Mouse (Mus musculus) kidney, embryonic 15.5 days (tissue): ENCODE results near the gene Sdr39u1. TPM values are rescaled to one million over a fixed set of nuclear protein-coding genes. Genes with fewer than 3 reads are reported as not detected.

ENCODE experiments used
- ATAC-seq: fragments of 200-750 bp; cut with Nextera tagmentation; replicated peaks from 2 replicates; pipeline ENCODE4 v1.8.0; 2017; ENCODE audit warnings: moderate TSS enrichment; ENCODE audit not compliant: low FRiP score
- H3K27ac ChIP-seq: fragments of 300-500 bp; sonication (generic); 2 replicates; pipeline ENCODE4 v1.5.1; 2015; ENCODE audit warnings: mild to moderate bottlenecking, inconsistent platforms
- H3K27me3 ChIP-seq: fragments of 300-500 bp; sonication (generic); 2 replicates; pipeline ENCODE4 v1.6.1; 2015; ENCODE audit warnings: inconsistent platforms
- H3K36me3 ChIP-seq: fragments of 300-500 bp; sonication (generic); 2 replicates; pipeline ENCODE4 v1.6.1; 2015; ENCODE audit warnings: inconsistent platforms
- H3K4me1 ChIP-seq: fragments of 300-500 bp; sonication (generic); 2 replicates; pipeline ENCODE4 v1.6.1; 2015; ENCODE audit warnings: inconsistent platforms
- H3K4me2 ChIP-seq: fragments of 300-500 bp; sonication (generic); 2 replicates; pipeline ENCODE4 v1.6.1; 2015; ENCODE audit warnings: moderate library complexity, mild to moderate bottlenecking, inconsistent platforms
- H3K4me3 ChIP-seq: fragments of 300-500 bp; sonication (generic); replicated peaks from 2 replicates; pipeline ENCODE4 v1.5.1; 2015; ENCODE audit warnings: mild to moderate bottlenecking, inconsistent platforms
- H3K9ac ChIP-seq: fragments of 300-500 bp; sonication (generic); 2 replicates; pipeline ENCODE4 v1.6.1; 2015; ENCODE audit warnings: mild to moderate bottlenecking, inconsistent platforms
- H3K9me3 ChIP-seq: fragments of 300-500 bp; sonication (generic); replicated peaks from 2 replicates; pipeline ENCODE4 v1.6.1; 2016; ENCODE audit warnings: inconsistent platforms
- WGBS: fragments of 180-500 bp; shearing (Covaris S2); methylation state at CpG from one replicate; pipeline ENCODE4 v1.1.7; 2015; ENCODE audit warnings: mixed read lengths; 5-methylcytosine and 5-hydroxymethylcytosine counted together
- polyA plus RNA-seq: library from polyadenylated mRNA; unstranded; fragments of >200 nt; fragmentation: Nextera tagmentation; extraction: Ambion mirVana; gene quantifications from 2 replicates; pipeline ENCODE4 v1.2.1, GENCODE M21; 2015

The Sdr39u1 gene
- polyA plus RNA-seq, 1 experiment from 2014 or later, result 63.8 TPM

DNA sequence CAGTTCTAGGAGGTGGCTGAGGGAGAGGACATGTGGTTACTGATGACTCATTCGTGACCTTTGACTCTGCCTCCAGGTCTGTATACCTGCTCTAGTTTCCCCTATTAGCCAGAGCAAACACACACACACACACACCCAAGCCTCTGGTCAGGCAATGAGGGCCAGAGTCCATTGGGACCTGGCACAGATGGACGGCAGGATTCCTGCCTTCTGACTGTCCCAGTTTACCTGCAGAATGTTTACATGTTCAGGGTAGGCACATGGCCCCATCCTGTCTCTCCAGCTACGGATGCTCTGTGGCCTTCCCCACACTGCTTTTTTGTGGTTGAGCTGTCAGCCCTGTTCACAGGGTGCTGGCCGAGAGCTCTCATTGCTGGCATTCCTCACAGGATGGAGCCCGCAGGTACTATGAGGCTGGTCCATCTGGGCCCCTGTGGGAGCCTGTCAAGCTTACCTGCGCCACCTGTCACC, 17.9 kb downstream of the Sdr39u1 start:
- Histone ChIP-seq H3K27ac (no peak overlapping the region), H3K27me3 (no peaks in the 10 kb centered on the region), H3K36me3 (peaks cover 13% of the 10 kb centered on the region), H3K9ac (no peak overlapping the region), H3K4me1 (peaks cover 48% of the 10 kb centered on the region), H3K9me3 (no peaks in the 10 kb centered on the region), H3K4me2 (no peak overlapping the region), H3K4me3 (no peak overlapping the region)
- 64% methylated on average over 6 of the region's 6 CpGs for WGBS
- ATAC-seq, result no peak

DNA sequence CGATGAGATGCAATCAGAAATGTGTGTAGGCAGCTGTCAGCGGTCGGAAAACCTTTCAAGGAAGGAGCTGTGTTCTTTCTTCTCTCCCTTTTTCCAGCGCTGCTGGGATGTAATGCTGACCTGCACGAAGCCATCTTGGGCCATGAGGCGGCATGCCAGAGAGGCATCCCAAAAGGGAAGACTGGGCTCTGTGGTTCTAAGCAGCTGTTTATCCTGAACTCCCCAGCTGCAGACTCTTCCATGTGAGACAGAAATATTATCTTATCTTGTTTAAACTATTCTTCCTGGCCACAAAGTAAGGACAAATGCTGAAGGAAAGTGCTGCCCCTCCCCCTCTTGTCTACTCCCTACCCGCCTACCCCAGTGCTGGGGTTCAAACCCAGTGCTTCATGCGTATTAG, 19.1 kb downstream of the Sdr39u1 start:
- H3K27me3 ChIP-seq, result no peaks in the 10 kb centered on the region
- no peaks in the 10 kb centered on the region for H3K9me3 ChIP-seq
- peaks cover under 1% of the 10 kb centered on the region; the same call in 1 of the 2 replicates for H3K36me3 ChIP-seq
- no peak overlapping the region for H3K27ac ChIP-seq
- H3K4me3 ChIP-seq, result no peak overlapping the region
- H3K9ac ChIP-seq, result no peak overlapping the region
- no peak for ATAC-seq
- 87% methylated on average over 8 of the region's 8 CpGs for WGBS
- H3K4me1 ChIP-seq, result peaks cover 36% of the 10 kb centered on the region
- no peak overlapping the region for H3K4me2 ChIP-seq

DNA sequence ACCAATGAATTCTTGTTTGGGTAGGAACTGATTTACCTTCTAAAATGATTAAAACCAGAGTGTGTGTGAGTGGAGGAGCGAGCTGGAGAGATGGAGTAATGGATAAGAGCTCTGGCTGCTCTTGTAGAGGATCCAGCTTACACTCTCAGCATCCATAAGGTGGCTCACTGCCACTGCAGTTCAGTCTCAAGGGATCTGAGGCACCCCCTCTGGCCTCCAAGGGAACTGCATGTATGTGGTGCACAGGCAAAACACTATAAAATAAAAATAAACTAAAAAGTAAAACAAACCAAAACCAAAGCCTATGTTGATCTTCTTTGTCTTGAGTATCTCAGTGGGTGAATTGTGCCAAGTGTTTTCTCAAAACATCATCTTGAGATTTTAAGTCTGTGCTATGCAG, 20.5 kb downstream of the Sdr39u1 start:
- H3K9ac ChIP-seq, result no peak overlapping the region
- no peaks in the 10 kb centered on the region for H3K27me3 ChIP-seq
- no peak for ATAC-seq
- H3K27ac ChIP-seq, result no peak overlapping the region
- no peak overlapping the region for H3K4me2 ChIP-seq
- no peak overlapping the region for H3K4me3 ChIP-seq
- no peaks in the 10 kb centered on the region for H3K9me3 ChIP-seq
- H3K4me1 ChIP-seq, result peaks cover 31% of the 10 kb centered on the region
- WGBS, result 53% methylated on average over 1 of the region's 1 CpGs
- no peaks in the 10 kb centered on the region for H3K36me3 ChIP-seq

DNA sequence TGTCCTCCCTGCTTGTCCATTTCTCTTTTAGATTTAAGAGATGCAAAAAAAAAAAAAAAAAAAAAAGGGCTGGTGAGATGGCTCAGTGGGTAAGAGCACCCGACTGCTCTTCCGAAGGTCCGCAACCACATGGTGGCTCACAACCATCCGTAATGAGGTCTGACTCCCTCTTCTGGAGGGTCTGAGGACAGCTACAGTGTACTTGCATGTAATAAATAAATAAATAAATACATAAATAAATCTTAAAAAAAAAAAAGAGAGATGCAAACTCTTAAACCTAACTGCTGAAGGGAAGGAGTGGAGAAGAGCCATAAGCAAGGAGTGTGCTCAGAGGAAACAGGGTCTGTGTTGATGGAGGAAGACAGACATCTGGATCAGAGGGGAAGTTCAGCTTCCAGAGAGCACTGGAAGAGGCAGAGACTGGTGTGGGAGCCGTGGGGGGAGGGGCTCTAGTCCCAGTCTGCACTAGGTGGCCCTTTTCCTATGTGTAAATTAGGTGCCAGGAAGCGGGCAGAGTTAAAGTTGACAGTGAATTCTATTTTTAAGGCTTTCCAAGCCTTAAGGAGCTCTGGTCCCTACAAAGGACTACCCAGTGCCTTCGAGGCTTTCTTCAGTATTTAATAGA, 21.7 kb downstream of the Sdr39u1 start:
- Histone ChIP-seq H3K9me3 (no peaks in the 10 kb centered on the region), H3K4me1 (peaks cover 30% of the 10 kb centered on the region), H3K27ac (no peak overlapping the region), H3K9ac (no peak overlapping the region), H3K4me3 (no peak overlapping the region), H3K27me3 (no peaks in the 10 kb centered on the region), H3K4me2 (peak overlapping the region; percentile 45), H3K36me3 (no peaks in the 10 kb centered on the region)
- ATAC-seq, result no peak
- WGBS, result 9% methylated on average over 7 of the region's 7 CpGs

DNA sequence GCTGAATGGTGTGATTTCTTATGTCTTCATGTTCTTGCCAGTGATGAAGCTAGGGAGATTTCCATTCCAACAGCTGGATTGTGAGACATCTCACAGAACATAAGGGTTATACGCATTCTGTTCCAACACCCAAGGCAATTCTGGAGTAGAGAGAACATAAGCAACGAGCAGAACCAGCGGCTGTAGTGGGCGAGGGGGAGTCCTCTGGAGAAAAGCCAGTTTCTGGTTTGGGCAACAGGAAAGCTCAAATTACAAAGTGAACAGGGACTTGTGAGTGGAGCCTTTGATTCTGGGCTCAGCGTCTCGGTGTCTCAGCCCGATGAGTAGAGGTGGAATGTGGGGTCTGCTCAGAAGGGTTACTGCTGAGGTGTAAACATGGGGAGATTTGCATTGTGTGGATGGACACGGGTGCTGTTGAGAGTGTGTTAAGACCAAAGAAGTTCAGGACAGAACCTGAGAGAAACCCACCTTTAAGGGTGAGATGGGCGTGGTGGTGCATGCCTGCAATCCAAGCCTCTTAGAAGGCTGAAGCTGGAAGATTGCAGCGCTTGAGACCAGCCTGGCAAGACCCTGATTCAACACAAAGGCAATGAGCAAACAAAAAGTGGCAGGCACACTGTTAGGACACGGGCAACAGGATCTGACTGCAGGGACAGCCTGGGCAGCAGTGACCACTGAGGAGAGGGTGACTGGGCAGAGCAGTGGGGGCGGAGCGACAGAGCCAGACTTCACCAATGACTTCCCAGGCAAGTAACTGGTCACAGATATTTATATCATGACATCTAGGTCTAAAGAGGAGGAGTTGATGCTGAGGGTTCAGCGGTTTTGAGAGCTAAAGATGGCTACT, 22.4 kb downstream of the Sdr39u1 start:
- H3K9ac ChIP-seq, result no peak overlapping the region
- peak overlapping the region; percentile 45 for H3K4me2 ChIP-seq
- WGBS, result 9% methylated on average over 14 of the region's 14 CpGs
- no peaks in the 10 kb centered on the region for H3K27me3 ChIP-seq
- ATAC-seq, result no peak; the same call in 1 of the 2 replicates
- H3K36me3 ChIP-seq, result peaks cover 3% of the 10 kb centered on the region
- no peak overlapping the region; the same call in 1 of the 2 replicates for H3K4me3 ChIP-seq
- no peaks in the 10 kb centered on the region for H3K9me3 ChIP-seq
- H3K27ac ChIP-seq, result peak overlapping the region; percentile 24; the same call in 1 of the 2 replicates
- peaks cover 29% of the 10 kb centered on the region for H3K4me1 ChIP-seq

DNA sequence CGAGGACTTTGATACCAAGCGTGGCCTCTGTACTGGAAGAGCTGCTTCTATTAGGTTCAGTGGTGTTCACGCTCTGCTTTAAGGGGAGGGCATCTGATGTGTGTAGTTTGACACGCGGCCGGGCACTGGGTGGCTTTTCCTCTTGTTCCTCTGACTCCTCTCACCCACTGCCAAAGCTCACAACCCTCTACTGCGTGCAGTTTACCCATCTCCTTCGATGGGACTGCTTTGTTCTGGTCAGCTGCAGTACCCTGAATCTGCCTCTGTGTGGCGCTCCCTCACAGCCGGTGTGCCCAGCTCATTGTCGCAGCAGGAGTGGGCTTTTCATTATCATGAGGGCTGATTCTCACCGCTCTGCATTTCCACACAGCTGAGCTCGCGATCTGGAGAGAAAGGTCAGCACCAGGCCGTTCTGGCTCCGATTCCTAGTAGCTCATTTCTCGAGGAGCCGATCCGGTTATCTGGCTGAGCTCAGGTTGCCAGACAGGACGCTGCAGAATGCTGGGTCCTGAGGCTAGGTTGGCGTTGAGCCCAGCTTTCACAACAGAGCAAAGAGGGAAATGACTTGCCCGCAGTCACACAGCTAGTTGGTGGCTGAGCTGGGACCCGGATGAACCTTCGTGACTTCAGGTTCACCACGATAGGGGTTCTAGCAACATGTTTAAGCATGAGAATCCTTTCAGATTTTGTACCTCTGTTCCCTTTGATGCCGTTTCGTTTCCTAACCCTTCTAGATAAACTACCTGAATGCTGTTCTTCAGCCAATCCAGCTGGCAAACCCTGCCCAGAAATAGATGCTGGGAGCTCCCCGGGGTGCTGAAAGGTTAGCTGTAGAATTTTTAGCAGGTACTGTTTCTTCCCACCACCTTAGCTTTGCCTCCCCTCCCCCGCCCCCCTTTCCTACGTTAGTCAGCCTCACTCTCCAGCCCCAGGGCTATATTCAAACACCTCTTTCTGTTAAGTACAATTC, 26.1 kb downstream of the Sdr39u1 start:
- H3K36me3 ChIP-seq, result peaks cover 40% of the 10 kb centered on the region
- no peaks in the 10 kb centered on the region for H3K9me3 ChIP-seq
- peak; percentile 48; the same call in 1 of the 2 replicates for ATAC-seq
- H3K27ac ChIP-seq, result peak overlapping the region; percentile 66
- H3K9ac ChIP-seq, result 0 out of 2 replicates have a peak overlapping the region, but pooled peaks have one; percentile 4
- 13% methylated on average over 30 of the region's 30 CpGs for WGBS
- H3K4me1 ChIP-seq, result peaks cover 29% of the 10 kb centered on the region
- H3K27me3 ChIP-seq, result no peaks in the 10 kb centered on the region
- 0 out of 2 replicates have a peak overlapping the region, but pooled peaks have one; percentile 20 for H3K4me3 ChIP-seq
- H3K4me2 ChIP-seq, result peak overlapping the region; percentile 50

DNA sequence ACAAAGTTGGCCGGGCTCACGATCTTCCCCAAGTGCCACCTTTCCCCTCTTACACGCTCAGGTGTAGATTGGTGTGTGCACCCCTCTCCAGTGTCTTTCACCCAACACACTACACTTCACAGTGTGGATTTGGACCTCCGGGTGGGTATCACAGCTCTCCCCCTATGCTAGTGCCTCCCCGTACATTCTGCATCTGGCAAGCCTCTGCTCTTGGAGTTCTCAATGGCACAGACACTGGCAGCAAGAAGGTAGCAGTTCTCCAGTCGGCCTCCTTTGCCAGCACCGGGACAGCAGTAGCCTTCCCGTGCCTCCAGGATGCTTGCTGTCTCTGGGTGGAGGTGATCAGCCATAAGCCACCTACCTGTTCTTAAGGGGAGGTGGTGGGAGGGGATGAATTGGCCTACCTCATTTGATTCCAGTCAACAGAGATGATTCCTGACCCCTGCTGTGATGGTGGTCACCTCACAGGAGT, 26.8 kb downstream of the Sdr39u1 start:
- no peak for ATAC-seq
- 0 out of 2 replicates have a peak overlapping the region, but pooled peaks have one; percentile 66 for H3K27ac ChIP-seq
- peaks cover 24% of the 10 kb centered on the region for H3K4me1 ChIP-seq
- peak overlapping the region; percentile 50 for H3K4me2 ChIP-seq
- 85% methylated on average over 8 of the region's 8 CpGs for WGBS
- H3K9me3 ChIP-seq, result no peaks in the 10 kb centered on the region
- H3K27me3 ChIP-seq, result no peaks in the 10 kb centered on the region
- no peak overlapping the region for H3K4me3 ChIP-seq
- H3K9ac ChIP-seq, result 0 out of 2 replicates have a peak overlapping the region, but pooled peaks have one; percentile 4
- peaks cover 47% of the 10 kb centered on the region for H3K36me3 ChIP-seq

DNA sequence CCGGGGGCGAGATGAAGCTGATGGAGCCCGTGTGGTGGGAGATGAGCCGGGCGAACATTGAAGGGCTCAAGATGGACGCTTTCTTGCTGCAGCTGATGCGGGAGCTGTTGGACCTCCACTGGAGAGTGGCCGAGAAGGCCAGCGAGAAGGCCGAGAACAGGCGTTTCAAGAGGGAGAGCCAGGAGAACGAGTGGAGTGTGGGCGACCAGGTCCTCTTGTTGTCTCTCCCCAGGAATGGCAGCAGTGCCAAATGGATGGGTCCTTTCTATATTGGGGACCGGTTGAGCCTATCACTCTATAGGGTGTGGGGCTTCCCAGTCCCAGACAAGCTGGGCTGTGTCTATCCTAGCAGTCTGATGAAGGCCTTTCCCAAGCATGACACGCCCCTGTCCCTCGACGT, 27.5 kb downstream of the Sdr39u1 start:
- no peak overlapping the region for H3K4me3 ChIP-seq
- no peaks in the 10 kb centered on the region for H3K9me3 ChIP-seq
- no peaks in the 10 kb centered on the region for H3K27me3 ChIP-seq
- H3K27ac ChIP-seq, result no peak overlapping the region
- H3K9ac ChIP-seq, result no peak overlapping the region
- H3K36me3 ChIP-seq, result peaks cover 54% of the 10 kb centered on the region
- WGBS, result 90% methylated on average over 17 of the region's 17 CpGs
- H3K4me2 ChIP-seq, result no peak overlapping the region
- H3K4me1 ChIP-seq, result peaks cover 16% of the 10 kb centered on the region
- ATAC-seq, result no peak

DNA sequence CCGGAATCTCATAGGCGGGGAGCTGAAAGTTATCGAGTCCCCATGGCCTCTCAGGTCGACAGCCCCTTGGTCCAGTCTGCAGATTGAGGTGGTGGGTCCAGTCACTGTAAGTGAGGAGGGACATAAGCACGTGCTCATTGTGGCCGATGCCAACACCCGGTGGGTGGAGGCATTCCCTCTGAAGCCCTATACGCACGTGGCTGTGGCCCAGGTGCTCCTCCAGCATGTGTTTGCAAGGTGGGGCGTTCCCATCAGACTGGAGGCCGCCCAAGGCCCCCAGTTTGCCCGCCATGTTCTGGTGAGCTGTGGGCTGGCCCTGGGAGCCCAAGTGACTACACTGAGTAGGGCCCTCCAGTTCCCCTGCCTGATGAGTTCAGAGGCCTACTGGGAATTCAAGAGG, 28.1 kb downstream of the Sdr39u1 start:
- Histone ChIP-seq H3K4me2 (no peak overlapping the region), H3K36me3 (peaks cover 59% of the 10 kb centered on the region), H3K4me3 (no peak overlapping the region), H3K4me1 (peaks cover 13% of the 10 kb centered on the region), H3K27ac (no peak overlapping the region), H3K27me3 (no peaks in the 10 kb centered on the region), H3K9me3 (no peaks in the 10 kb centered on the region), H3K9ac (no peak overlapping the region)
- 88% methylated on average over 12 of the region's 12 CpGs for WGBS
- no peak for ATAC-seq

DNA sequence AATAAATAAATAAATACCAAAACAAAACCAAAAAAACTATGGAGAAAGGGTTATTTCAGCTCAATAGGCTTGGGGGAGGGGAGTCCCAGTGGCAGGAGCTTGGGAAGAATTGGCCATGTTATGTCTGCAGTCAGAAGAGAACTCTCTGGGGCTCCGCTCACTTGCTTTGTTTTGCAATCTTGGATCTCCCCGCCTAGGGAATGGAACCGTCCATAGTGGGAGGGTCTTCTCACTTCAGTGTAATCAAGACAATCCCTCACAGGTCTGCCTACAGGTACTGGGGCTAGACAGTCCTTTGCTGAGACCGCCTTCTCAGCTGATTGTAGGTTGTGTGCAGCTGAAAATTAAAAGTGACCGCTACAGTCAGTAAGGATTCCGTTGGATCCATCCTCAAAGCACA, 30.6 kb downstream of the Sdr39u1 start:
- peaks cover 84% of the 10 kb centered on the region for H3K36me3 ChIP-seq
- no peak overlapping the region for H3K4me2 ChIP-seq
- H3K4me1 ChIP-seq, result peaks cover 13% of the 10 kb centered on the region
- 95% methylated on average over 6 of the region's 6 CpGs for WGBS
- no peak for ATAC-seq
- no peaks in the 10 kb centered on the region for H3K27me3 ChIP-seq
- H3K9me3 ChIP-seq, result no peaks in the 10 kb centered on the region
- H3K27ac ChIP-seq, result no peak overlapping the region
- no peak overlapping the region for H3K4me3 ChIP-seq
- H3K9ac ChIP-seq, result no peak overlapping the region

DNA sequence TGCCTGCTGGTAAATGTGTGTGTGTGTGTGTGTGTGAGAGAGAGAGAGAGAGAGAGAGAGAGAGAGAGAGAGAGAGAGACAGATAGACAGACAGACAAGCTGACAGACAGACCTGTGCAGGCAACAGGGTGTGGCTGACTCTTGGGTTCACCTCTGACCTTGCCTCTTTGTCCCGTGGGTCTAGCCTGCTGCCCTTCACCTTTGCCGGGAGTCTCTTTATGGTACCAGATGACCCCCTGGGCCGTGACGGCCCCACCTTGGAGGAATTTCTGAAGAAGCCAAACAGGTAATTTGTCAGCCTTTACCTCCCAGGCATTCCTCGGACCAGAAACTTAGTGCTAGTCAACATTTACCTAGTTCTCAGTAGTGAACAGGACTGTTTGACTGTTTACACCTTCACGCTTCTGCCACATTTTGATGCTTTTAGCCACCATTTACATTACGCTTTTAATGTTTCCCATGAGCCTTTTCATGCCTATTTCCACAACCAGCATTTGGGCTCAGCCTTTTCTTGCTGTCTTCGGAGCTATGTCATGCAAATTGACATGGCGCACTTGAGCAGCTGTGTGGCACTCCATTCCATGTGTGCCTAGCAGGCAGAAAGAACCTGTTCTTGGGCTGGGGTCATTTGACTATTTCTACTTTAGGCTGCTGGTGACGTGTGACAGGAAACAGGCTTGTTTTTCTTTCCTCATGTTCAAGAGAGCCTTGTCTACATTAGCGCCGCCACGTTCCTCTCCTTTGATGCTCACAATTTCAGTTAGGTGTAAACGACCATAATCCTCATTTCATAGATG, 31.7 kb downstream of the Sdr39u1 start:
- 81% methylated on average over 14 of the region's 14 CpGs for WGBS
- Histone ChIP-seq H3K9me3 (no peaks in the 10 kb centered on the region), H3K4me3 (no peak overlapping the region), H3K4me2 (no peak overlapping the region), H3K27me3 (no peaks in the 10 kb centered on the region), H3K36me3 (peaks cover 95% of the 10 kb centered on the region), H3K4me1 (peaks cover 9% of the 10 kb centered on the region), H3K9ac (no peak overlapping the region), H3K27ac (no peak overlapping the region)
- ATAC-seq, result no peak
